ENCODE assay signal across 10 mouse cellular contexts in the genomic region with DNA sequence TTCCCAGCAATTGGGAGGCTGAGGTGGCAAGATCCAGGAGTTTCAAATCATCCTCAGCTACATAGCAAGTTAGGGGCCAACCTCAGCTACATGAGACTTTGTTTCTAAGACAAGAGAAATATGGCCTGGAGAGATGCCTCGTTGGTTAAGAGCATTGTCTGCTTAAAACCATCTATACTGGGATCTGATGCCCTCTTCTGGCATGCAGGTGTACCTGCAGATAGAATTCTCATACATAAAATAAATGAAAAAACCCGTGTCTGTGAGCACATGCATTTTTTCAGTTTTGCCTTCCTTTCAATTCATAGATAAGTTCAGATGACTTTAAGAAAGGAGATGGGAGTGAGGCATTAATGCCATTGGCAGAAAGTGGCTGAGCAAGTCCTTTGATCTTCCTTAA. TPM values are rescaled to one million over a fixed set of nuclear protein-coding genes. Genes with fewer than 3 reads are reported as not detected.
DNase-seq lines count a peak whose midpoint lies in the region; ATAC-seq and TF ChIP-seq lines count a peak whose summit lies in the region.
"Had no signal": no experiment of that assay in that cellular context is flagged by ENCODE, and none has a peak within 500 bp of the region (broad histone marks: within the 10 kb centered on the region; RNA-seq: fewer than 3 reads in every experiment).

No protein-coding gene starts in this region.

- peaks cover 11% of the 10 kb centered on the region for H3K36me3 ChIP-seq in forebrain, postnatal 0 days (ENCODE audit: insufficient read depth)
- peaks cover 5% of the 10 kb centered on the region; the same call in 1 of the 2 replicates for H3K36me3 ChIP-seq in forebrain, embryonic 15.5 days
- H3K36me3 ChIP-seq in lung, embryonic 14.5 days (ENCODE audit: insufficient read depth): peaks cover 15% of the 10 kb centered on the region
- no peaks in the 10 kb centered on the region for H3K36me3 ChIP-seq in splenic B cell, adult 2 months (ENCODE audit: control insufficient read depth, insufficient read depth, low read length, poor library complexity, severe bottlenecking)

- no peak for TF ChIP-seq POLR2A in lung, adult 2 months (IDR thresholded peaks at IDR 0.05; ENCODE audit: borderline replicate concordance, extremely low read depth, low read depth, low read length)

- no peaks in the 10 kb centered on the region for H3K4me1 ChIP-seq in forebrain, postnatal 0 days (ENCODE audit: insufficient read depth)
- H3K4me1 ChIP-seq in forebrain, embryonic 15.5 days: no peaks in the 10 kb centered on the region
- H3K4me1 ChIP-seq in lung, embryonic 14.5 days (ENCODE audit: insufficient read depth): no peaks in the 10 kb centered on the region
- H3K4me1 ChIP-seq in lung, adult 2 months (ENCODE audit: control insufficient read depth, insufficient read depth, low read length): no peaks in the 10 kb centered on the region
- H3K4me1 ChIP-seq: embryonic facial prominence, embryonic 13.5 days; midbrain, embryonic 13.5 days had no signal

- no peak overlapping the region for H3K9ac ChIP-seq in forebrain, postnatal 0 days
- no peak overlapping the region for H3K9ac ChIP-seq in forebrain, embryonic 15.5 days (replicated peaks)
- no peak overlapping the region for H3K9ac ChIP-seq in lung, embryonic 14.5 days
- H3K9ac ChIP-seq: embryonic facial prominence, embryonic 13.5 days; midbrain, embryonic 13.5 days had no signal

- no peaks in the 10 kb centered on the region for H3K9me3 ChIP-seq in forebrain, postnatal 0 days (ENCODE audit: low read length)
- no peaks in the 10 kb centered on the region for H3K9me3 ChIP-seq in forebrain, embryonic 15.5 days
- no peaks in the 10 kb centered on the region for H3K9me3 ChIP-seq in lung, embryonic 14.5 days (ENCODE audit: low read depth, low read length)
- H3K9me3 ChIP-seq: embryonic facial prominence, embryonic 13.5 days; midbrain, embryonic 13.5 days had no signal

- H3K27ac ChIP-seq in forebrain, postnatal 0 days (ENCODE audit: low read depth, low read length): no peak overlapping the region
- no peak overlapping the region for H3K27ac ChIP-seq in forebrain, embryonic 15.5 days (replicated peaks)
- H3K27ac ChIP-seq in lung, embryonic 14.5 days (ENCODE audit: low read depth): no peak overlapping the region
- H3K27ac ChIP-seq: embryonic facial prominence, embryonic 13.5 days; midbrain, embryonic 13.5 days had no signal

- H3K4me2 ChIP-seq in forebrain, postnatal 0 days (ENCODE audit: low read depth): no peak overlapping the region
- H3K4me2 ChIP-seq in forebrain, embryonic 15.5 days (replicated peaks): no peak overlapping the region
- H3K4me2 ChIP-seq in lung, embryonic 14.5 days: no peak overlapping the region
- H3K4me2 ChIP-seq: embryonic facial prominence, embryonic 13.5 days; midbrain, embryonic 13.5 days had no signal

- no peak overlapping the region for H3K4me3 ChIP-seq in forebrain, postnatal 0 days (ENCODE audit: low read depth, low read length)
- H3K4me3 ChIP-seq in forebrain, embryonic 15.5 days: no peak overlapping the region
- no peak overlapping the region for H3K4me3 ChIP-seq in lung, embryonic 14.5 days (ENCODE audit: low read depth, low read length)
- H3K4me3 ChIP-seq in lung, adult 2 months (replicated peaks; ENCODE audit: extremely low read depth, low read depth, low read length): no peak overlapping the region
- H3K4me3 ChIP-seq: embryonic facial prominence, embryonic 13.5 days; midbrain, embryonic 13.5 days had no signal

- H3K27me3 ChIP-seq in forebrain, postnatal 0 days (ENCODE audit: insufficient read depth, low read length): no peaks in the 10 kb centered on the region
- no peaks in the 10 kb centered on the region for H3K27me3 ChIP-seq in forebrain, embryonic 15.5 days
- H3K27me3 ChIP-seq in lung, embryonic 14.5 days (ENCODE audit: insufficient read depth, low read length): no peaks in the 10 kb centered on the region
- H3K27me3 ChIP-seq in splenic B cell, adult 2 months (ENCODE audit: control insufficient read depth, insufficient read depth, low read length, poor library complexity, severe bottlenecking): no peaks in the 10 kb centered on the region
- H3K27me3 ChIP-seq: embryonic facial prominence, embryonic 13.5 days; midbrain, embryonic 13.5 days had no signal

- ATAC-seq in forebrain, postnatal 0 days: no peak
- ATAC-seq in forebrain, embryonic 15.5 days (replicated peaks): no peak
- no peak for ATAC-seq in lung, embryonic 14.5 days (ENCODE audit: insufficient read depth)
- ATAC-seq: midbrain, embryonic 13.5 days had no signal

- WGBS in forebrain, postnatal 0 days: 9% methylated on average over 2 of the region's 2 CpGs
- 12% methylated on average over 2 of the region's 2 CpGs for WGBS in forebrain, embryonic 15.5 days
- WGBS in lung, embryonic 14.5 days: 15% methylated on average over 2 of the region's 2 CpGs
- 14% methylated on average over 2 of the region's 2 CpGs for WGBS in lung, adult 2 months

- peak; percentile 73 for TF ChIP-seq CTCF in forebrain, postnatal 0 days (IDR thresholded peaks at IDR 0.05; ENCODE audit: low read depth)
- TF ChIP-seq CTCF in lung, embryonic 14.5 days (IDR thresholded peaks at IDR 0.05; ENCODE audit: low read depth): peak; percentile 55
- TF ChIP-seq CTCF in lung, adult 2 months (IDR thresholded peaks at IDR 0.05; ENCODE audit: insufficient read depth, low read length): no peak

- DNase-seq in forebrain, postnatal 0 days: peak; percentile 55
- DNase-seq in lung, embryonic 14.5 days: peak; percentile 56
- DNase-seq in lung, adult 2 months: no peak
- DNase-seq in brain, adult 2 months (ENCODE audit: low read depth, low spot score): peak; percentile 68
- DNase-seq in splenic B cell, adult 2 months (ENCODE audit: low read depth, low spot score): peak; percentile 56
- DNase-seq in urinary bladder, postnatal 25 days (ENCODE audit: low spot score): no peak
- no peak for DNase-seq in heart, postnatal 4 days

RNA-seq across cellular contexts. Expression of a gene that starts 19.6 kb away (rescaled TPM):
- total RNA-seq in forebrain, postnatal 0 days (2014; rRNA removed): 20.3 and 24.7 TPM in 2 replicates
- polyA plus RNA-seq in forebrain, postnatal 0 days (2015; fragmentation: Nextera tagmentation; extraction: Ambion mirVana): 3.1 and 3.4 TPM in 2 replicates
- polyA plus RNA-seq in forebrain, embryonic 15.5 days (2015; fragmentation: Nextera tagmentation; extraction: Ambion mirVana): 4.0 and 4.6 TPM in 2 replicates
- polyA plus RNA-seq in lung, embryonic 14.5 days (2014; fragmentation: Nextera tagmentation; extraction: Ambion mirVana): 6.8 and 8.4 TPM in 2 replicates
- 26.8 and 31.6 TPM in 2 replicates for polyA plus RNA-seq in lung, adult 2 months (2012; rRNA removed)
- total RNA-seq in heart, postnatal 4 days (2021): 10 to 100 TPM; 31.0 to 33.2 TPM

RNA-seq across cellular contexts. Expression of a gene that starts 27.7 kb away (rescaled TPM):
- total RNA-seq in forebrain, postnatal 0 days (2014; rRNA removed): 1.6 and 4.7 TPM in 2 replicates
- polyA plus RNA-seq in forebrain, postnatal 0 days (2015; fragmentation: Nextera tagmentation; extraction: Ambion mirVana): 0.21 and 0.35 TPM in 2 replicates
- polyA plus RNA-seq in forebrain, embryonic 15.5 days (2015; fragmentation: Nextera tagmentation; extraction: Ambion mirVana): 0.55 and 0.87 TPM in 2 replicates
- polyA plus RNA-seq in lung, embryonic 14.5 days (2014; fragmentation: Nextera tagmentation; extraction: Ambion mirVana): 2.0 and 2.6 TPM in 2 replicates
- 28.2 and 30.9 TPM in 2 replicates for polyA plus RNA-seq in lung, adult 2 months (2012; rRNA removed)
- 10 to 100 TPM in 1 of 2 experiments, 1 to 10 TPM in 1; 9.5 to 10.6 TPM for total RNA-seq in heart, postnatal 4 days (2021)

Comparison
In these comparisons a context has a peak if more than half of its experiments do, and no peak if none do; other contexts are left out.
1. DNase-seq: peak in forebrain, postnatal 0 days (single experiment), lung, embryonic 14.5 days (single experiment), brain, adult 2 months (single experiment) and splenic B cell, adult 2 months (single experiment); none in lung, adult 2 months (single experiment), urinary bladder, postnatal 25 days (single experiment) and heart, postnatal 4 days (single experiment).